Mouse (Mus musculus) hindbrain, embryonic 14.5 days (tissue): Measurements from ENCODE around the gene Capn10. TPM values are rescaled to one million over a fixed set of nuclear protein-coding genes. Genes with fewer than 3 reads are reported as not detected.

Source experiments
- ATAC-seq: fragments of 200-750 bp; cut with Nextera tagmentation; 2 replicates; pipeline ENCODE4 v1.8.0; 2017; ENCODE audit warnings: moderate number of reproducible peaks, mild to moderate bottlenecking, moderate TSS enrichment, moderate library complexity; ENCODE audit not compliant: low FRiP score
- DNase-seq: peaks from one replicate; pipeline ENCODE4 v3.0.0-alpha.2; 2015; ENCODE audit warnings: low spot score
- H3K27ac ChIP-seq: fragments of 300-500 bp; sonication (generic); 2 replicates; pipeline ENCODE4 v1.5.1; 2014; ENCODE audit warnings: mild to moderate bottlenecking, moderate library complexity
- H3K27me3 ChIP-seq: fragments of 300-500 bp; sonication (generic); 2 replicates; pipeline ENCODE4 v1.6.1; 2014; ENCODE audit warnings: mild to moderate bottlenecking, low read length, mixed read lengths; ENCODE audit not compliant: control insufficient read depth, insufficient read depth
- H3K36me3 ChIP-seq: fragments of 300-500 bp; sonication (generic); replicated peaks from 2 replicates; pipeline ENCODE4 v1.6.1; 2014; ENCODE audit not compliant: control insufficient read depth, insufficient read depth
- H3K4me1 ChIP-seq: fragments of 300-500 bp; sonication (generic); replicated peaks from 2 replicates; pipeline ENCODE4 v1.6.1; 2014; ENCODE audit warnings: antibody characterized with exemption, low read length, mixed read lengths; ENCODE audit not compliant: control insufficient read depth, insufficient read depth
- H3K4me2 ChIP-seq: fragments of 300-500 bp; sonication (generic); replicated peaks from 2 replicates; pipeline ENCODE4 v1.6.1; 2014; ENCODE audit warnings: mild to moderate bottlenecking, moderate library complexity
- H3K4me3 ChIP-seq: fragments of 300-500 bp; sonication (generic); replicated peaks from 2 replicates; pipeline ENCODE4 v1.5.1; 2014; ENCODE audit warnings: mild to moderate bottlenecking, low read length
- H3K9ac ChIP-seq: fragments of 300-500 bp; sonication (generic); 2 replicates; pipeline ENCODE4 v1.6.1; 2014
- H3K9me3 ChIP-seq: fragments of 300-500 bp; sonication (generic); 2 replicates; pipeline ENCODE4 v1.6.1; 2016; ENCODE audit warnings: low read length; ENCODE audit not compliant: control insufficient read depth
- WGBS: fragments of 180-500 bp; shearing (Covaris S2); extraction: QIAGEN DNeasy Blood & Tissue Kit; methylation state at CpG from one replicate; pipeline ENCODE4 v1.1.7; 2014; 5-methylcytosine and 5-hydroxymethylcytosine counted together
- polyA plus RNA-seq: library from polyadenylated mRNA; unstranded; fragments of >200 nt; fragmentation: Nextera tagmentation; extraction: Ambion mirVana; gene quantifications from 2 replicates; pipeline ENCODE4 v1.2.1, GENCODE M21; 2014

The Capn10 gene
- polyA plus RNA-seq, 1 experiment from 2014 or later, result 48.2 TPM

DNA sequence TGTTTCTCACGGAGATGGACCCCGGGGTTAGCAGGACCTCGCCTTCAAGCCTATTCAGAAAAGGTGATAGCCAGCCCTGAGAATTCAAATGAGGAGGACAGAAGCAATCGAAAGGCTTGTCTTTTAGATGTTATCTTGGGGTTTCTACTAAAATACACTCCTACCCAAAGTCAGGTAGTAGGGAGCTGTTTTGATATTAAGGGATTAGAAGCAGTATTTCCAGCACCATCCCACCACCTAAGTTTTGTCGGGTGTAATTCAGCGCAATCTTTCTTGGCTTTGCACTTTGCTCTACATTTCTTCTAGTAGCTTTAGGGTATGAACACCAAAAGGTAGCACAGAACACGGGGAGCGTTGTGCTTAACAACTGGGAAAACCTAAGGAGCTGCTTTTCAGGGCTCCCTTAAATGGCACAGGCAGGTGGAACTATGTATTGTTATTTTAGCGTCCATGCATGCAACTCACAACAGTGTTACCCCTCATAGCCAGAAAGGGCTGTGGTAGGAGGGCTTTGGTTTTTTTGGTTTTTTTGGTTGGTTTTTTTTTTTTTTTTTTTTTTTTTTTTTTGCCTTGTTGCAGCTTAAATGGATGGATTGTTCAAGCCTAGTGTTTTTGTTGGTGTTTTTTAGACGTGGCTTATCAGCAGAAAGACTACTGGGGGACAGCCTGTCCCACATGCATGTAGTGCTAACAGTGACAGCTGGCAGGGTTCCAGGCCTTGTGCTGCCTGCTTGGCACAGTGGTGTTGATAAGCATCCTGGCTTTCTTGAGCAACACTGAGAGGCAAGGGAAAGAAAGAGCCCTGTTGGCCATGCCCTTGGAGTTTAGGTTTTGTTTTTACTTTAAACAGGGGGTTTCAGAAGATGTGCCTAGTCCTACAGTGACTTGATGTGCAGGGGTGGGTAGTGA, 1.1 kb downstream of the Capn10 start:
- peaks cover 22% of the 10 kb centered on the region for H3K4me1 ChIP-seq
- WGBS, result 15% methylated on average over 10 of the region's 10 CpGs
- H3K4me2 ChIP-seq, result peak overlapping the region; percentile 69
- DNase-seq (peak; percentile 58), ATAC-seq (no peak)
- peak overlapping the region; percentile 97 for H3K27ac ChIP-seq
- no peaks in the 10 kb centered on the region for H3K27me3 ChIP-seq
- H3K9ac ChIP-seq, result peak overlapping the region; percentile 93
- no peaks in the 10 kb centered on the region for H3K9me3 ChIP-seq
- H3K4me3 ChIP-seq, result peak overlapping the region; percentile 88
- peaks cover 28% of the 10 kb centered on the region for H3K36me3 ChIP-seq

- no peak overlapping the region for H3K27ac ChIP-seq
- DNase-seq, result no peak
These were observed 1.8 kb downstream of the Capn10 start for GRCm38 (mm10) chr1:92935977-92936376.

DNA sequence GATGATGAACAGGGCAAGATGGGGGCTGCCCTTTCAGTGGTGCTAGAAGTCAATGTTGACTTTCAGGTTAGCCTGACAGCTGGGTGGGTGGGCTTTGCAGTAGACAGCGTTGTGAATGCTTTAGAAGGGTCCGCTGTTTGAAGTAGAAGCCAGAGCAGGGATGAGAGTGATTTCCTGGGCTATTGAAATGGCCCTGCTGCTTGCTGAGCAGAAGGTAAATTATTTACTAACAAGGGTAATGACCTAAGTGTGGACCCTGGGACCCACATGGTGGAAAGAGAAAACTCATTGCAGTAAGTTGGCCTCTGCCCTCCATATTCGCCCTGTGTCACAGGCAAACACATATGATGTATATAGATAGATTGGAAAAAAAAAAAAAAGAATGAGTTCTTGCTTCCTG, 2.3 kb downstream of the Capn10 start:
- DNase-seq (no peak), ATAC-seq (no peak)
- H3K4me2 ChIP-seq, result peak overlapping the region; percentile 69
- no peaks in the 10 kb centered on the region for H3K9me3 ChIP-seq
- peak overlapping the region; percentile 93 for H3K9ac ChIP-seq
- peaks cover 37% of the 10 kb centered on the region for H3K36me3 ChIP-seq
- H3K4me3 ChIP-seq, result peak overlapping the region; percentile 88; the same call in 1 of the 2 replicates
- H3K4me1 ChIP-seq, result peaks cover 22% of the 10 kb centered on the region
- H3K27me3 ChIP-seq, result no peaks in the 10 kb centered on the region
- no peak overlapping the region for H3K27ac ChIP-seq
- WGBS, result 66% methylated on average over 3 of the region's 3 CpGs

More at GRCm38 (mm10) chr1:92935977-92936376, 1.8 kb downstream of the Capn10 start:
- WGBS, result 49% methylated on average over 2 of the region's 2 CpGs
- Histone ChIP-seq H3K4me2 (peak overlapping the region; percentile 69), H3K4me3 (peak overlapping the region; percentile 88), H3K9ac (peak overlapping the region; percentile 93), H3K36me3 (peaks cover 34% of the 10 kb centered on the region), H3K4me1 (peaks cover 22% of the 10 kb centered on the region), H3K9me3 (no peaks in the 10 kb centered on the region), H3K27me3 (no peaks in the 10 kb centered on the region)
- no peak for ATAC-seq

DNA sequence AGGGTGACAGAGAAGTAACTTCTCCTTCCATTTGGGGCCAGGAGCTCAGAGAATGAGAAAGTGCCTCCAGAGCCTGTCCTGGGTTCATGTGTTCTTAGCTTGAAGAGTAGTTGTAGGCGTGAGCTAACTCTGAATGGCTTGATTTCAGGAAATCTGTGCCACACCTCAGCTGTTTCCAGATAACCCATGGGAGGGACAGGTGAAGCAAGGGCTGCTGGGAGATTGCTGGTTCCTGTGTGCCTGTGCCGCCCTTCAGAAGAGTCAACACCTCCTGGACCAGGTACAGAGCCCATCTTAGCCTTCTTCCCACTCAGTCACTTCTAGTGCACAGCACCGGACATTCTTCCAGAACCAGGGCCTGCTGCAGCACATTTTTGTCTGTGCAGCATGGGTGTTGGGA, 3.6 kb downstream of the Capn10 start:
- no peak for ATAC-seq

GRCm38 (mm10) chr1:92939746-92940145, 5.6 kb downstream of the Capn10 start:
- Histone ChIP-seq H3K36me3 (peaks cover 69% of the 10 kb centered on the region), H3K4me2 (no peak overlapping the region), H3K4me3 (no peak overlapping the region), H3K4me1 (peaks cover 16% of the 10 kb centered on the region), H3K9me3 (no peaks in the 10 kb centered on the region), H3K9ac (no peak overlapping the region), H3K27ac (no peak overlapping the region), H3K27me3 (no peaks in the 10 kb centered on the region)
- DNase-seq, result no peak
- WGBS, result 96% methylated on average over 4 of the region's 4 CpGs
- no peak for ATAC-seq

More for the DNA sequence above, 3.6 kb downstream of the Capn10 start:
- no peak for DNase-seq
- Histone ChIP-seq H3K27me3 (no peaks in the 10 kb centered on the region), H3K27ac (no peak overlapping the region), H3K9ac (no peak overlapping the region; the same call in 1 of the 2 replicates), H3K4me3 (no peak overlapping the region), H3K4me2 (no peak overlapping the region), H3K9me3 (no peaks in the 10 kb centered on the region), H3K36me3 (peaks cover 50% of the 10 kb centered on the region), H3K4me1 (peaks cover 22% of the 10 kb centered on the region)
- 95% methylated on average over 3 of the region's 3 CpGs for WGBS

DNA sequence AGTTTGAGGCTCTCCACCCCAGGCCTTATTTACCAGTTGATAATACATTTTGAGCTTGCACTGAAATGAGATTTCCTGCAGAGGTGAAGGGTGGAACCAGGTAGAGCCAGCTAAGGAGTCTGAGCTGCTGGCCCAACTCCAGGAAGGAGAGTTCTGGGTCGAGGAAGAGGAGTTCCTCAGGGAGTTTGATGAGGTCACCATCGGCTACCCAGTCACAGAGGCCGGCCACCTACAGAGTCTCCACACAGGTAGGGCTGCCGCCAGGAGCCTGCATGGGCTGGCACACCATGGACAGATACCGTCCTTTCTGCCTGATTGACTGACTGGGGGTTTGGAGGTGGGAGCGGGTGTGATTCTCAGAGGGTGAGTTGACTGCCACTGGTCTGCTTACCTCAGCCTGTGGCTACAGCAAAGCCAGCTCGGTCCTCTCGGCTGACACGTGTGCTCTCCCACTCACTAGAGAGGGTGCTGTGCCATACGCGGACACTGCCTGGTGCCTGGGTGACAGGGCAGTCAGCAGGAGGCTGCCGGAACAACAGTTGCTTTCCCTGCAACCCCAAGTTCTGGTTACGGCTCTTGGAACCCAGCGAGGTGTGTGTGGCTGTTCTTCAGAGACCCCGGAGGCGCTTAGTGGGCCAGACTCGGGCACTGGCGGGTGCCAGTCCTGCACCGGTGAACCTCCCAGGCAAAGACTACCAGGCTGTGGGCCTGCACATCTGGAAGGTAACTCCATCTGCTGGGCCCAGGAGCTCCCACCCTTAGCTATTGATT, 9.2 kb downstream of the Capn10 start:
- WGBS, result 96% methylated on average over 19 of the region's 19 CpGs
- no peaks in the 10 kb centered on the region for H3K9me3 ChIP-seq
- no peak overlapping the region for H3K9ac ChIP-seq
- DNase-seq (no peak), ATAC-seq (no peak)
- H3K4me3 ChIP-seq, result no peak overlapping the region
- no peak overlapping the region for H3K4me2 ChIP-seq
- no peaks in the 10 kb centered on the region for H3K4me1 ChIP-seq
- no peaks in the 10 kb centered on the region for H3K27me3 ChIP-seq
- H3K36me3 ChIP-seq, result peaks cover 97% of the 10 kb centered on the region
- H3K27ac ChIP-seq, result no peak overlapping the region

GRCm38 (mm10) chr1:92947966-92948365, 13.8 kb downstream of the Capn10 start:
- Histone ChIP-seq H3K27ac (no peak overlapping the region), H3K4me1 (no peaks in the 10 kb centered on the region), H3K9ac (no peak overlapping the region), H3K36me3 (peaks cover 77% of the 10 kb centered on the region), H3K4me3 (no peak overlapping the region), H3K9me3 (no peaks in the 10 kb centered on the region), H3K27me3 (no peaks in the 10 kb centered on the region), H3K4me2 (no peak overlapping the region)
- DNase-seq (no peak), ATAC-seq (no peak)
- 97% methylated on average over 3 of the region's 3 CpGs for WGBS

- no peak overlapping the region for H3K4me3 ChIP-seq
- H3K27me3 ChIP-seq, result no peaks in the 10 kb centered on the region
- no peak for DNase-seq
- no peak for ATAC-seq
- peaks cover 63% of the 10 kb centered on the region for H3K36me3 ChIP-seq
- no peak overlapping the region for H3K9ac ChIP-seq
- WGBS, result 73% methylated on average over 6 of the region's 6 CpGs
- no peaks in the 10 kb centered on the region for H3K4me1 ChIP-seq
- H3K9me3 ChIP-seq, result no peaks in the 10 kb centered on the region
- H3K27ac ChIP-seq, result no peak overlapping the region
- H3K4me2 ChIP-seq, result no peak overlapping the region
These were observed 15.2 kb downstream of the Capn10 start for GRCm38 (mm10) chr1:92949426-92949825.

DNA sequence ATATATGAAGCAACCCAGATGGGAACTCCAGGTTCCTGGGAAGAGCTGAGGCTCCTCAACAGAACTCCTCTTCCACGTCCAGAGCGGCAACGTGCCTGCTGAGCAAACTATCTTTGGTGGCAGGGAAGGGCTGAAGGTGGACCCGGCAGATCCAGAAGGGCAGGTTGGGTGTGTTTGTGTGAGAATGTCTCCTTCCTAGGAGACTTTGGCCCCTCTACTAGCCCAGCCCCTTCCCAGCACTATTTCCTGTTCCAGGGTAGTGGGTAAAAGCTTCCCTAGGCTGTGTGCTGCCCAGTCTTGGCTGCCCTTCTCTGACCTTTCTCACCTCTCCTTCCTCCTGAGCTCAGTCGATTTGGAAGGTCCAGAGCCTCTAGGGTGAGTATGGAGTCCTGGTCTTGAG, 16.4 kb downstream of the Capn10 start, which contains the start of gene Gpr35:
TSS of gene Gpr35 (plus strand) at position 259 of the 400 bp plus-strand sequence.
- H3K4me1 ChIP-seq, result no peaks in the 10 kb centered on the region
- no peaks in the 10 kb centered on the region for H3K27me3 ChIP-seq
- no peak within 1 kb of the TSS for H3K4me3 ChIP-seq
- H3K27ac ChIP-seq, result no peak within 1 kb of the TSS
- H3K9ac ChIP-seq, result no peak within 1 kb of the TSS
- no peak for ATAC-seq
- H3K9me3 ChIP-seq, result no peaks in the 10 kb centered on the region
- WGBS, result 84% methylated on average over 5 of the region's 5 CpGs
- DNase-seq, result no peak
- H3K36me3 ChIP-seq, result peaks cover 52% of the 10 kb centered on the region
- H3K4me2 ChIP-seq, result no peak within 1 kb of the TSS
